8 mouse cellular contexts compared by ENCODE assay signal in genomic region chr2:30471051-30471450, GRCm38 (mm10). TPM values are rescaled to one million over a fixed set of nuclear protein-coding genes. Genes with fewer than 3 reads are reported as not detected.
DNase-seq lines count a peak whose midpoint lies in the region; ATAC-seq lines count a peak whose summit lies in the region.

No protein-coding gene starts in this region.

- H3K9me3 ChIP-seq in megakaryocyte, embryonic 14.5 days: no peaks in the 10 kb centered on the region
- H3K9me3 ChIP-seq in embryonic facial prominence, embryonic 15.5 days (replicated peaks): no peaks in the 10 kb centered on the region
- no peaks in the 10 kb centered on the region for H3K9me3 ChIP-seq in intestine, embryonic 14.5 days (ENCODE audit: control insufficient read depth, low read length)
- no peaks in the 10 kb centered on the region for H3K9me3 ChIP-seq in neural tube, embryonic 14.5 days (ENCODE audit: control insufficient read depth, low read length)

- H3K36me3 ChIP-seq in megakaryocyte, embryonic 14.5 days (replicated peaks; ENCODE audit: low read length): no peaks in the 10 kb centered on the region
- H3K36me3 ChIP-seq in embryonic facial prominence, embryonic 15.5 days: no peaks in the 10 kb centered on the region
- no peaks in the 10 kb centered on the region for H3K36me3 ChIP-seq in intestine, embryonic 14.5 days (ENCODE audit: control insufficient read depth, insufficient read depth, low read length)
- no peaks in the 10 kb centered on the region for H3K36me3 ChIP-seq in neural tube, embryonic 14.5 days (ENCODE audit: control insufficient read depth, insufficient read depth, low read length)

- H3K4me1 ChIP-seq in megakaryocyte, embryonic 14.5 days: peaks cover 57% of the 10 kb centered on the region
- H3K4me1 ChIP-seq in embryonic facial prominence, embryonic 15.5 days: peaks cover 51% of the 10 kb centered on the region
- peaks cover 22% of the 10 kb centered on the region for H3K4me1 ChIP-seq in intestine, embryonic 14.5 days (replicated peaks; ENCODE audit: control insufficient read depth, insufficient read depth, low read length)
- peaks cover 8% of the 10 kb centered on the region; the same call in 1 of the 2 replicates for H3K4me1 ChIP-seq in neural tube, embryonic 14.5 days (ENCODE audit: control insufficient read depth, insufficient read depth, low read length)

- peak overlapping the region; percentile 97 for H3K4me2 ChIP-seq in embryonic facial prominence, embryonic 15.5 days (replicated peaks)
- H3K4me2 ChIP-seq in intestine, embryonic 14.5 days (ENCODE audit: low read length): peak overlapping the region; percentile 99
- H3K4me2 ChIP-seq in neural tube, embryonic 14.5 days (ENCODE audit: low read depth, low read length): peak overlapping the region; percentile 92

- peak overlapping the region; percentile 98 for H3K27ac ChIP-seq in embryonic facial prominence, embryonic 15.5 days (replicated peaks)
- peak overlapping the region; percentile 96 for H3K27ac ChIP-seq in intestine, embryonic 14.5 days (ENCODE audit: low read depth)
- no peak overlapping the region; the same call in 1 of the 2 replicates for H3K27ac ChIP-seq in neural tube, embryonic 14.5 days (ENCODE audit: low read depth, low read length)

- H3K4me3 ChIP-seq in megakaryocyte, embryonic 14.5 days (replicated peaks): peak overlapping the region; percentile 66
- H3K4me3 ChIP-seq in embryonic facial prominence, embryonic 15.5 days (replicated peaks): peak overlapping the region; percentile 69
- H3K4me3 ChIP-seq in intestine, embryonic 14.5 days (ENCODE audit: low read depth, low read length): peak overlapping the region; percentile 89
- peak overlapping the region; percentile 82; the same call in 1 of the 2 replicates for H3K4me3 ChIP-seq in neural tube, embryonic 14.5 days (ENCODE audit: low read depth, low read length)

- no peak for ATAC-seq in megakaryocyte, adult 5-6 weeks (ENCODE audit: poor library complexity, severe bottlenecking)
- no peak for ATAC-seq in embryonic facial prominence, embryonic 15.5 days (ENCODE audit: insufficient number of reproducible peaks, low FRiP score, low TSS enrichment, low read depth)
- ATAC-seq in intestine, embryonic 14.5 days (replicated peaks; ENCODE audit: low FRiP score, low TSS enrichment, low read depth): no peak
- no peak for ATAC-seq in neural tube, embryonic 14.5 days (ENCODE audit: low read depth)
- ATAC-seq in megakaryocyte progenitor cell, adult 5-6 weeks (replicated peaks; ENCODE audit: poor library complexity): no peak

- WGBS in embryonic facial prominence, embryonic 15.5 days: 10% methylated on average over 8 of the region's 8 CpGs
- WGBS in intestine, embryonic 14.5 days: 13% methylated on average over 8 of the region's 8 CpGs
- 3% methylated on average over 8 of the region's 8 CpGs for WGBS in neural tube, embryonic 14.5 days

- peaks cover 94% of the 10 kb centered on the region for H3K27me3 ChIP-seq in megakaryocyte, embryonic 14.5 days (replicated peaks)
- H3K27me3 ChIP-seq in embryonic facial prominence, embryonic 15.5 days: no peaks in the 10 kb centered on the region
- no peaks in the 10 kb centered on the region for H3K27me3 ChIP-seq in intestine, embryonic 14.5 days (replicated peaks; ENCODE audit: control insufficient read depth, insufficient read depth, low read length)
- H3K27me3 ChIP-seq in neural tube, embryonic 14.5 days (ENCODE audit: control insufficient read depth, insufficient read depth, low read length): no peaks in the 10 kb centered on the region

- no peak for DNase-seq in intestine, embryonic 14.5 days (ENCODE audit: low spot score)
- no peak for DNase-seq in natural killer cell, adult 2 months (ENCODE audit: low spot score in 2 of 2)
- DNase-seq in spleen, postnatal 14 days (ENCODE audit: low spot score in 2 of 2): no peak

- no peak overlapping the region; the same call in 1 of the 2 replicates for H3K9ac ChIP-seq in embryonic facial prominence, embryonic 15.5 days
- H3K9ac ChIP-seq in intestine, embryonic 14.5 days (ENCODE audit: low read length): peak overlapping the region; percentile 6; the same call in 1 of the 2 replicates
- H3K9ac ChIP-seq in neural tube, embryonic 14.5 days (replicated peaks; ENCODE audit: low read depth, low read length): no peak overlapping the region

RNA-seq across cellular contexts. Expression of gene Ier5l, which starts 3.0 kb away (rescaled TPM):
- 2.7 and 5.0 TPM in 2 replicates for polyA plus RNA-seq in megakaryocyte, embryonic 14.5 days (2012; ENCODE audit: insufficient read depth, low replicate concordance)
- total RNA-seq in megakaryocyte, adult 5-6 weeks (2015): 0.18 and 0.40 TPM in 2 replicates
- 0.99 and 1.1 TPM in 2 replicates for total RNA-seq in megakaryocyte, adult 5-6 weeks (2017)
- 2.2 and 3.0 TPM in 2 replicates for polyA plus RNA-seq in embryonic facial prominence, embryonic 15.5 days (2015; fragmentation: Nextera tagmentation; extraction: Ambion mirVana)
- polyA plus RNA-seq in intestine, embryonic 14.5 days (2014; fragmentation: Nextera tagmentation; extraction: Ambion mirVana): 2.1 TPM in 2 replicates
- polyA plus RNA-seq in neural tube, embryonic 14.5 days (2014; fragmentation: Nextera tagmentation; extraction: Ambion mirVana): 2.3 and 2.6 TPM in 2 replicates
- total RNA-seq in megakaryocyte progenitor cell, adult 5-6 weeks (2015): 0.07 and 0.12 TPM in 2 replicates
- total RNA-seq in megakaryocyte progenitor cell, adult 5-6 weeks (2017): 0.10 and 0.96 TPM in 2 replicates

RNA-seq across cellular contexts. Expression of gene Ptpa, which starts 55.2 kb away (rescaled TPM):
- polyA plus RNA-seq in megakaryocyte, embryonic 14.5 days (2012; ENCODE audit: insufficient read depth, low replicate concordance): 473 and 551 TPM in 2 replicates
- 68.9 and 69.0 TPM in 2 replicates for total RNA-seq in megakaryocyte, adult 5-6 weeks (2015)
- 44.3 and 45.9 TPM in 2 replicates for total RNA-seq in megakaryocyte, adult 5-6 weeks (2017)
- polyA plus RNA-seq in embryonic facial prominence, embryonic 15.5 days (2015; fragmentation: Nextera tagmentation; extraction: Ambion mirVana): 146 and 154 TPM in 2 replicates
- polyA plus RNA-seq in intestine, embryonic 14.5 days (2014; fragmentation: Nextera tagmentation; extraction: Ambion mirVana): 76.6 and 78.2 TPM in 2 replicates
- polyA plus RNA-seq in neural tube, embryonic 14.5 days (2014; fragmentation: Nextera tagmentation; extraction: Ambion mirVana): 65.8 and 70.7 TPM in 2 replicates
- 75.9 and 90.4 TPM in 2 replicates for total RNA-seq in megakaryocyte progenitor cell, adult 5-6 weeks (2015)
- total RNA-seq in megakaryocyte progenitor cell, adult 5-6 weeks (2017): 63.0 and 63.3 TPM in 2 replicates

RNA-seq across cellular contexts. Expression of gene Crat, which starts 55.4 kb away (rescaled TPM):
- polyA plus RNA-seq in megakaryocyte, embryonic 14.5 days (2012; ENCODE audit: insufficient read depth, low replicate concordance): 55.0 and 64.0 TPM in 2 replicates
- 26.2 and 29.6 TPM in 2 replicates for total RNA-seq in megakaryocyte, adult 5-6 weeks (2015)
- total RNA-seq in megakaryocyte, adult 5-6 weeks (2017): 13.9 and 14.2 TPM in 2 replicates
- polyA plus RNA-seq in embryonic facial prominence, embryonic 15.5 days (2015; fragmentation: Nextera tagmentation; extraction: Ambion mirVana): 29.4 and 32.1 TPM in 2 replicates
- polyA plus RNA-seq in intestine, embryonic 14.5 days (2014; fragmentation: Nextera tagmentation; extraction: Ambion mirVana): 22.6 and 25.3 TPM in 2 replicates
- 27.7 and 32.4 TPM in 2 replicates for polyA plus RNA-seq in neural tube, embryonic 14.5 days (2014; fragmentation: Nextera tagmentation; extraction: Ambion mirVana)
- 21.2 and 31.7 TPM in 2 replicates for total RNA-seq in megakaryocyte progenitor cell, adult 5-6 weeks (2015)
- 8.4 and 9.1 TPM in 2 replicates for total RNA-seq in megakaryocyte progenitor cell, adult 5-6 weeks (2017)
